ENCODE assay signal across 8 mouse cellular contexts in the genomic region with DNA sequence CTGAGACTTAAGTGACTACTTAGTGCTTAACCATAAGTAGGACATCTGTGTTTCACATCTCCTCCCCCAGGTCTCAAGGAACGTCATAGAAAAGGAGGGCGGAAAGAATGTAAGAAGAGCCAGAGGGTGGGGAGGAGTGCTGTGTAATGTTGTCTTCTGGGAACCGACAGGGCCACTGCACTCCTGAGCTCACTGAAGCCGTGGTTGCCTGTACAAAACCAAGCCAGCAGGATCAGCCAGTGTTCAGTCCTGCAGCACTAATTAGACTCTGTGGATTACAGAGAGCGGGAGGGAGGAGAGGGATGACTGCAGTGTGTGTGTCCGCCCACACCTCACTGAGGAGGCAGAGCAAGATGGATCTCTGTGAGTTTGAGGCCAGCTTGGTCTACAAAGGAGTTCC. TPM values are rescaled to one million over a fixed set of nuclear protein-coding genes. Genes with fewer than 3 reads are reported as not detected.
DNase-seq lines count a peak whose midpoint lies in the region; ATAC-seq lines count a peak whose summit lies in the region.

No protein-coding gene starts in this region.

- DNase-seq in left cerebral cortex, adult 18-20 months (ENCODE audit: low spot score in 2 of 2) = peak; percentile 47 to 54
- no peak for DNase-seq in left cerebral cortex, postnatal 10 days (ENCODE audit: extremely low spot score in 1 of 2, low spot score in 2 of 2)
- DNase-seq in cerebellum, postnatal 10 days = peak; percentile 70 to 76
- no peak for DNase-seq in hindbrain, embryonic 14.5 days (ENCODE audit: low spot score)
- no peak for DNase-seq in thymus, postnatal 4 days
- no peak for DNase-seq in heart, postnatal 4 days
- no peak for DNase-seq in lung, adult 18-20 months

- H3K4me3 ChIP-seq in hindbrain, embryonic 14.5 days (replicated peaks; ENCODE audit: low read length) = no peak overlapping the region
- H3K4me3 ChIP-seq in midbrain, embryonic 16.5 days (ENCODE audit: low read depth, low read length) = no peak overlapping the region

- H3K4me1 ChIP-seq in hindbrain, embryonic 14.5 days (replicated peaks; ENCODE audit: control insufficient read depth, insufficient read depth, low read length) = peaks cover 6% of the 10 kb centered on the region; the same call in 1 of the 2 replicates
- H3K4me1 ChIP-seq in midbrain, embryonic 16.5 days (ENCODE audit: control insufficient read depth, insufficient read depth, low read length) = peaks cover 11% of the 10 kb centered on the region

- H3K9ac ChIP-seq in hindbrain, embryonic 14.5 days = no peak overlapping the region
- H3K9ac ChIP-seq in midbrain, embryonic 16.5 days (ENCODE audit: low read depth, low read length) = no peak overlapping the region

- 0 out of 2 replicates have a peak overlapping the region, but pooled peaks have one; percentile 17 for H3K27ac ChIP-seq in hindbrain, embryonic 14.5 days
- H3K27ac ChIP-seq in midbrain, embryonic 16.5 days (ENCODE audit: low read length) = no peak overlapping the region; the same call in 1 of the 2 replicates

- H3K27me3 ChIP-seq in hindbrain, embryonic 14.5 days (ENCODE audit: control insufficient read depth, insufficient read depth, low read length) = no peaks in the 10 kb centered on the region
- no peaks in the 10 kb centered on the region for H3K27me3 ChIP-seq in midbrain, embryonic 16.5 days (ENCODE audit: control insufficient read depth, insufficient read depth, low read depth, low read length)

- peaks cover 15% of the 10 kb centered on the region for H3K9me3 ChIP-seq in hindbrain, embryonic 14.5 days (ENCODE audit: control insufficient read depth, low read length)
- no peaks in the 10 kb centered on the region; the same call in 1 of the 2 replicates for H3K9me3 ChIP-seq in midbrain, embryonic 16.5 days (replicated peaks; ENCODE audit: control insufficient read depth, low read length, poor library complexity, severe bottlenecking)

- H3K4me2 ChIP-seq in hindbrain, embryonic 14.5 days (replicated peaks) = no peak overlapping the region
- H3K4me2 ChIP-seq in midbrain, embryonic 16.5 days (ENCODE audit: low read length) = no peak overlapping the region

- peak; percentile 73; the same call in 1 of the 2 replicates for ATAC-seq in hindbrain, embryonic 14.5 days (ENCODE audit: low FRiP score)
- peak; percentile 58; the same call in 1 of the 2 replicates for ATAC-seq in midbrain, embryonic 16.5 days

- intact Hi-C loops in left cerebral cortex, postnatal 10 days (cut with DNase I) = no loop called here

- no peaks in the 10 kb centered on the region for H3K36me3 ChIP-seq in hindbrain, embryonic 14.5 days (replicated peaks; ENCODE audit: control insufficient read depth, insufficient read depth)
- H3K36me3 ChIP-seq in midbrain, embryonic 16.5 days (ENCODE audit: control insufficient read depth, insufficient read depth, low read length) = no peaks in the 10 kb centered on the region

- WGBS in hindbrain, embryonic 14.5 days = 34% methylated on average over 6 of the region's 6 CpGs
- WGBS in midbrain, embryonic 16.5 days = 30% methylated on average over 6 of the region's 6 CpGs

RNA-seq across cellular contexts. Expression of a gene that starts 13.5 kb away (rescaled TPM):
- 10 to 100 TPM; 13.7 to 14.1 TPM for total RNA-seq in left cerebral cortex, adult 18-20 months (2021)
- 10 to 100 TPM; 11.3 to 11.8 TPM for total RNA-seq in left cerebral cortex, postnatal 10 days (2021)
- polyA plus RNA-seq in hindbrain, embryonic 14.5 days (2014; fragmentation: Nextera tagmentation; extraction: Ambion mirVana) = 11.0 and 12.0 TPM in 2 replicates
- 8.4 and 8.8 TPM in 2 replicates for polyA plus RNA-seq in midbrain, embryonic 16.5 days (2015; fragmentation: Nextera tagmentation; extraction: Ambion mirVana)
- total RNA-seq in heart, postnatal 4 days (2021) = 1 to 10 TPM; 8.0 to 8.3 TPM

Comparison
In these comparisons a context has a peak if more than half of its experiments do, and no peak if none do; other contexts are left out.
1. DNase-seq: peak in left cerebral cortex, adult 18-20 months (2 of 2) and cerebellum, postnatal 10 days (2 of 2); none in left cerebral cortex, postnatal 10 days (0 of 2), hindbrain, embryonic 14.5 days (single experiment), thymus, postnatal 4 days (single experiment), heart, postnatal 4 days (single experiment) and lung, adult 18-20 months (0 of 2).